ENCODE assay signal across 9 mouse cellular contexts in the genomic region with DNA sequence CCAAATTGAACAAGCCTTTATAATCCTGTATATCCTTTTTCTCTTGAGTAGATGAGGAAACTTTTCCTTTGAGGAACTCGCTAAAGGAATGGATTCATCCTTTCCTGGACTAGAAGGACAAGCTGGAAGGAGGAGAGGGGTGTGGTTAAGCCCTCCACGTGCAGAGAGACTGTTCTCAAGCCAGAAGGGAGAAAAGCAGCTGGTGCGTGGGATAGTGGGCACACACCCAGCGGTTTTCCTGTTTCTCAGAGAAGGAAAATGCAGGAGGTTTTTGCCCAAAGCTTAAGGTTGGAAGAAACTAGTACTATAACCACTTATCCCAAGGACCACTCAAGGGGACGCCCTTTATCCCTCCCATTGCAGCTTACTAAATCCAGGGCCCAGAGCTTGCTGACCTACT. TPM values are rescaled to one million over a fixed set of nuclear protein-coding genes. Genes with fewer than 3 reads are reported as not detected.
A peak's percentile ranks its signal among the peaks of the same experiment; 100 is the strongest.
DNase-seq lines count a peak whose midpoint lies in the region; ATAC-seq lines count a peak whose summit lies in the region.
"Had no signal": no experiment of that assay in that cellular context is flagged by ENCODE, and none has a peak within 500 bp of the region (broad histone marks: within the 10 kb centered on the region; RNA-seq: fewer than 3 reads in every experiment).

No protein-coding gene starts in this region.

- no peak overlapping the region for H3K9ac ChIP-seq in intestine, embryonic 15.5 days
- no peak overlapping the region for H3K9ac ChIP-seq in intestine, embryonic 16.5 days (ENCODE audit: low read depth, low read length)
- H3K9ac ChIP-seq in limb, embryonic 15.5 days: no peak overlapping the region
- no peak overlapping the region for H3K9ac ChIP-seq in liver, embryonic 11.5 days (ENCODE audit: low read depth, low read length)

- H3K36me3 ChIP-seq in intestine, embryonic 15.5 days: no peaks in the 10 kb centered on the region
- no peaks in the 10 kb centered on the region for H3K36me3 ChIP-seq in intestine, embryonic 16.5 days (ENCODE audit: control insufficient read depth, insufficient read depth, low read length)
- H3K36me3 ChIP-seq in hindbrain, embryonic 10.5 days: no peaks in the 10 kb centered on the region
- H3K36me3 ChIP-seq in limb, embryonic 15.5 days: no peaks in the 10 kb centered on the region
- H3K36me3 ChIP-seq in liver, embryonic 11.5 days (ENCODE audit: control insufficient read depth, insufficient read depth, low read length): no peaks in the 10 kb centered on the region

- H3K4me1 ChIP-seq in intestine, embryonic 15.5 days (replicated peaks): no peaks in the 10 kb centered on the region
- H3K4me1 ChIP-seq in intestine, embryonic 16.5 days (ENCODE audit: control insufficient read depth, insufficient read depth, low read length): peaks cover 3% of the 10 kb centered on the region; the same call in 1 of the 2 replicates
- H3K4me1 ChIP-seq in hindbrain, embryonic 10.5 days (replicated peaks): peaks cover 7% of the 10 kb centered on the region; the same call in 1 of the 2 replicates
- H3K4me1 ChIP-seq in limb, embryonic 15.5 days: peaks cover 4% of the 10 kb centered on the region; the same call in 1 of the 2 replicates
- H3K4me1 ChIP-seq in liver, embryonic 11.5 days (replicated peaks; ENCODE audit: control insufficient read depth, insufficient read depth, low read length): no peaks in the 10 kb centered on the region

- H3K27me3 ChIP-seq in intestine, embryonic 15.5 days (replicated peaks): peaks cover 4% of the 10 kb centered on the region
- peaks cover 21% of the 10 kb centered on the region for H3K27me3 ChIP-seq in intestine, embryonic 16.5 days (replicated peaks; ENCODE audit: control insufficient read depth, insufficient read depth, low read length)
- H3K27me3 ChIP-seq in hindbrain, embryonic 10.5 days (ENCODE audit: insufficient read depth, poor library complexity, severe bottlenecking): peaks cover 36% of the 10 kb centered on the region
- peaks cover 18% of the 10 kb centered on the region; the same call in 1 of the 2 replicates for H3K27me3 ChIP-seq in limb, embryonic 15.5 days
- peaks cover 25% of the 10 kb centered on the region for H3K27me3 ChIP-seq in liver, embryonic 11.5 days (replicated peaks; ENCODE audit: control insufficient read depth, insufficient read depth, low read length)

- H3K4me3 ChIP-seq in intestine, embryonic 15.5 days (replicated peaks): no peak overlapping the region
- no peak overlapping the region for H3K4me3 ChIP-seq in intestine, embryonic 16.5 days (ENCODE audit: low read length)
- peak overlapping the region; percentile 64; the same call in 1 of the 2 replicates for H3K4me3 ChIP-seq in hindbrain, embryonic 10.5 days
- H3K4me3 ChIP-seq in limb, embryonic 15.5 days: peak overlapping the region; percentile 62
- no peak overlapping the region for H3K4me3 ChIP-seq in liver, embryonic 11.5 days (ENCODE audit: low read depth, low read length)
- H3K4me3 ChIP-seq: erythroblast, embryonic 14.5 days had no signal

- peak overlapping the region; percentile 68 for H3K4me2 ChIP-seq in intestine, embryonic 15.5 days (replicated peaks)
- H3K4me2 ChIP-seq in intestine, embryonic 16.5 days (ENCODE audit: low read depth, low read length): no peak overlapping the region
- H3K4me2 ChIP-seq in limb, embryonic 15.5 days: peak overlapping the region; percentile 51
- no peak overlapping the region for H3K4me2 ChIP-seq in liver, embryonic 11.5 days

- no peak for ATAC-seq in intestine, embryonic 15.5 days
- ATAC-seq in intestine, embryonic 16.5 days: no peak
- ATAC-seq in limb, embryonic 15.5 days (ENCODE audit: insufficient number of reproducible peaks, low FRiP score, low TSS enrichment, low read depth): no peak
- ATAC-seq in liver, embryonic 11.5 days (replicated peaks; ENCODE audit: low FRiP score): no peak

- no peaks in the 10 kb centered on the region for H3K9me3 ChIP-seq in intestine, embryonic 15.5 days
- no peaks in the 10 kb centered on the region for H3K9me3 ChIP-seq in intestine, embryonic 16.5 days (ENCODE audit: control insufficient read depth, low read length)
- no peaks in the 10 kb centered on the region for H3K9me3 ChIP-seq in hindbrain, embryonic 10.5 days
- H3K9me3 ChIP-seq in limb, embryonic 15.5 days: no peaks in the 10 kb centered on the region
- H3K9me3 ChIP-seq in liver, embryonic 11.5 days (ENCODE audit: control insufficient read depth, low read length): no peaks in the 10 kb centered on the region

- DNase-seq in fibroblast of lung, adult 2 months (ENCODE audit: low read depth): peak; percentile 23
- DNase-seq in hindbrain, embryonic 10.5 days (ENCODE audit: low spot score): no peak
- peak; percentile 60 for DNase-seq in telencephalon, adult 2 months (ENCODE audit: low read depth, low spot score)
- no peak for DNase-seq in Muller cell, postnatal 12 days (ENCODE audit: inconsistent ontology term)
- DNase-seq in liver, embryonic 11.5 days (ENCODE audit: low spot score): no peak

- H3K27ac ChIP-seq in intestine, embryonic 15.5 days: no peak overlapping the region
- no peak overlapping the region for H3K27ac ChIP-seq in intestine, embryonic 16.5 days (ENCODE audit: low read length)
- H3K27ac ChIP-seq in hindbrain, embryonic 10.5 days: no peak overlapping the region
- no peak overlapping the region for H3K27ac ChIP-seq in limb, embryonic 15.5 days
- H3K27ac ChIP-seq in liver, embryonic 11.5 days (ENCODE audit: low read depth, low read length): no peak overlapping the region

- 26% methylated on average over 5 of the region's 5 CpGs for WGBS in intestine, embryonic 15.5 days
- 33% methylated on average over 5 of the region's 5 CpGs for WGBS in intestine, embryonic 16.5 days
- WGBS in hindbrain, embryonic 10.5 days: 33% methylated on average over 5 of the region's 5 CpGs
- WGBS in limb, embryonic 15.5 days: 22% methylated on average over 5 of the region's 5 CpGs
- 21% methylated on average over 5 of the region's 5 CpGs for WGBS in liver, embryonic 11.5 days

RNA-seq across cellular contexts. Expression of a gene that starts 0.7 kb away (rescaled TPM):
- polyA plus RNA-seq in intestine, embryonic 15.5 days (2015; fragmentation: Nextera tagmentation; extraction: Ambion mirVana): 3.2 and 3.4 TPM in 2 replicates
- 2.2 and 2.5 TPM in 2 replicates for polyA plus RNA-seq in intestine, embryonic 16.5 days (2015; fragmentation: Nextera tagmentation; extraction: Ambion mirVana)
- 4.9 and 6.8 TPM in 2 replicates for polyA plus RNA-seq in hindbrain, embryonic 10.5 days (2016; fragmentation: Nextera tagmentation; extraction: Ambion mirVana)
- polyA plus RNA-seq in limb, embryonic 15.5 days (2015; fragmentation: Nextera tagmentation; extraction: Ambion mirVana): 5.8 and 6.4 TPM in 2 replicates
- polyA plus RNA-seq in liver, embryonic 11.5 days (2014; fragmentation: Nextera tagmentation; extraction: Ambion mirVana): 3.1 and 3.5 TPM in 2 replicates
- polyA plus RNA-seq: erythroblast, embryonic 14.5 days had no signal

Comparison
In these comparisons a context has a peak if more than half of its experiments do, and no peak if none do; other contexts are left out.
1. H3K4me2 ChIP-seq: peak in intestine, embryonic 15.5 days (single experiment) and limb, embryonic 15.5 days (single experiment); none in intestine, embryonic 16.5 days (single experiment) and liver, embryonic 11.5 days (single experiment).
2. H3K4me3 ChIP-seq: peak in hindbrain, embryonic 10.5 days (single experiment) and limb, embryonic 15.5 days (single experiment); none in intestine, embryonic 15.5 days (single experiment), intestine, embryonic 16.5 days (single experiment) and liver, embryonic 11.5 days (single experiment).
3. DNase-seq: peak in fibroblast of lung, adult 2 months (single experiment) and telencephalon, adult 2 months (single experiment); none in hindbrain, embryonic 10.5 days (single experiment), Muller cell, postnatal 12 days (single experiment) and liver, embryonic 11.5 days (single experiment).